Mouse (Mus musculus): ENCODE measurements around the gene Atp13a1.

Atp13a1 gene

GRCm38 (mm10) chr8:69801796-69802195, 10.8 kb downstream of the Atp13a1 start:
- DNase-seq, result no peak

GRCm38 (mm10) chr8:69802216-69802615, 11.3 kb downstream of the Atp13a1 start:
- DNase-seq, result no peak

- no peak for DNase-seq
Measured at GRCm38 (mm10) chr8:69803366-69803765, 12.4 kb downstream of the Atp13a1 start.

GRCm38 (mm10) chr8:69804537-69804936, 13.6 kb downstream of the Atp13a1 start:
- DNase-seq, result no peak

GRCm38 (mm10) chr8:69805086-69805485, 14.1 kb downstream of the Atp13a1 start:
- DNase-seq, result no peak

- no peak for DNase-seq
Measured at GRCm38 (mm10) chr8:69805491-69805890, 14.5 kb downstream of the Atp13a1 start.

- no peak for DNase-seq
Measured at GRCm38 (mm10) chr8:69807236-69807635, 16.3 kb downstream of the Atp13a1 start.

GRCm38 (mm10) chr8:69808094-69808863, 17.3 kb downstream of the Atp13a1 start, which contains the start of gene Gmip:
Gmip (plus strand) TSS chr8:69808679.
- no peak for DNase-seq

GRCm38 (mm10) chr8:69808864-69809403, 18.0 kb downstream of the Atp13a1 start:
- no peak for DNase-seq

GRCm38 (mm10) chr8:69809820-69810219, 18.9 kb downstream of the Atp13a1 start:
- DNase-seq, result no peak

- DNase-seq, result no peak
Measured at GRCm38 (mm10) chr8:69814881-69815280, 23.9 kb downstream of the Atp13a1 start.

- no peak for DNase-seq
Measured at GRCm38 (mm10) chr8:69815396-69815795, 24.4 kb downstream of the Atp13a1 start.

- no peak for DNase-seq
Measured at GRCm38 (mm10) chr8:69820466-69820865, 29.5 kb downstream of the Atp13a1 start.

- no peak for DNase-seq
Measured at GRCm38 (mm10) chr8:69821971-69822385, 31.0 kb downstream of the Atp13a1 start.

- no peak for DNase-seq
Measured at GRCm38 (mm10) chr8:69822386-69823191, 31.6 kb downstream of the Atp13a1 start, which contains the start of gene Lpar2. Lpar2 (plus strand) TSS chr8:69822429.

GRCm38 (mm10) chr8:69826371-69826770, 35.4 kb downstream of the Atp13a1 start:
- no peak for DNase-seq

GRCm38 (mm10) chr8:69832298-69832853, 41.4 kb downstream of the Atp13a1 start, which contains the start of gene Pbx4:
Pbx4 (plus strand) TSS chr8:69832491.
- peak; percentile 85 for DNase-seq

- DNase-seq, result no peak
Measured at GRCm38 (mm10) chr8:69837057-69837682, 46.2 kb downstream of the Atp13a1 start.

GRCm38 (mm10) chr8:69847167-69848065, 56.5 kb downstream of the Atp13a1 start:
- no peak for DNase-seq

GRCm38 (mm10) chr8:69848951-69849350, 58.0 kb downstream of the Atp13a1 start:
- no peak for DNase-seq

- no peak for DNase-seq
Measured at GRCm38 (mm10) chr8:69849899-69850298, 58.9 kb downstream of the Atp13a1 start.
